Mouse (Mus musculus): ENCODE measurements at regions not wholly inside any gene's neighbourhood (a gene's known extent, or its start where the extent isn't known, plus 50 kb on each side); places are given as distances from the start of the nearest gene placed in this dataset.

- Histone ChIP-seq H3K9ac (ENCODE audit: low read length) (no peak overlapping the region), H3K4me1 (ENCODE audit: control insufficient read depth, insufficient read depth, low read length) (no peaks in the 10 kb centered on the region), H3K36me3 (ENCODE audit: control insufficient read depth, insufficient read depth, low read length) (no peaks in the 10 kb centered on the region), H3K9me3 (replicated peaks; ENCODE audit: control insufficient read depth, low read length) (no peaks in the 10 kb centered on the region), H3K4me2 (ENCODE audit: low read depth, low read length) (peak overlapping the region; percentile 34; the same call in 1 of the 2 replicates), H3K27ac (ENCODE audit: low read length) (no peak overlapping the region), H3K4me3 (replicated peaks; ENCODE audit: low read length) (no peak overlapping the region; the same call in 1 of the 2 replicates), H3K27me3 (ENCODE audit: control insufficient read depth, insufficient read depth, low read length) (no peaks in the 10 kb centered on the region)
- no peak for ATAC-seq (ENCODE audit: insufficient read depth, low FRiP score)
- 55% methylated on average over 13 of the region's 13 CpGs for WGBS
Observed at GRCm38 (mm10) chr4:37034200-37034599, 82.7 kb upstream of the Lingo2 start.

Data from stomach, embryonic 16.5 days (tissue).